Mouse (Mus musculus) right cerebral cortex, postnatal 25 days (tissue): ENCODE results near the gene Cradd.

Experiments used
- DNase-seq: peaks from one replicate; pipeline ENCODE4 v3.0.0; 2022

The Cradd gene

GRCm38 (mm10) chr10:95332596-95332995, 8.7 kb upstream of the Cradd start:
- DNase-seq = no peak

GRCm38 (mm10) chr10:95330375-95331363, 6.7 kb upstream of the Cradd start:
- DNase-seq = no peak

GRCm38 (mm10) chr10:95329884-95330283, 6.0 kb upstream of the Cradd start:
- DNase-seq = no peak

- DNase-seq = no peak
Measured at GRCm38 (mm10) chr10:95324278-95324631, 322 bp upstream of the Cradd start.

GRCm38 (mm10) chr10:95322076-95323070, 1.6 kb downstream of the Cradd start:
- peak; percentile 16 for DNase-seq

GRCm38 (mm10) chr10:95319001-95319400, 4.9 kb downstream of the Cradd start:
- no peak for DNase-seq

- no peak for DNase-seq
Measured at GRCm38 (mm10) chr10:95318392-95318708, 5.6 kb downstream of the Cradd start.

GRCm38 (mm10) chr10:95317581-95318391, 6.1 kb downstream of the Cradd start:
- no peak for DNase-seq

GRCm38 (mm10) chr10:95317091-95317490, 6.8 kb downstream of the Cradd start:
- no peak for DNase-seq

- DNase-seq = no peak
Measured at GRCm38 (mm10) chr10:95316675-95317074, 7.3 kb downstream of the Cradd start.

- DNase-seq = no peak
Measured at GRCm38 (mm10) chr10:95315801-95316474, 8.0 kb downstream of the Cradd start.

- DNase-seq = no peak
Measured at GRCm38 (mm10) chr10:95315321-95315720, 8.6 kb downstream of the Cradd start.

GRCm38 (mm10) chr10:95314019-95314418, 9.9 kb downstream of the Cradd start:
- DNase-seq = no peak

- DNase-seq = no peak
Measured at GRCm38 (mm10) chr10:95313524-95313923, 10.4 kb downstream of the Cradd start.

GRCm38 (mm10) chr10:95310688-95311441, 13.1 kb downstream of the Cradd start:
- DNase-seq = no peak

- DNase-seq = no peak
Measured at GRCm38 (mm10) chr10:95309412-95310322, 14.3 kb downstream of the Cradd start.

GRCm38 (mm10) chr10:95308991-95309390, 14.9 kb downstream of the Cradd start:
- no peak for DNase-seq

- DNase-seq = no peak
Measured at GRCm38 (mm10) chr10:95307916-95308315, 16.0 kb downstream of the Cradd start.

GRCm38 (mm10) chr10:95306824-95307552, 16.9 kb downstream of the Cradd start:
- no peak for DNase-seq
